Mouse (Mus musculus) c-Kit-negative CD71-positive TER-119-positive erythroid progenitor cells, embryonic 14.5 days (primary cell): ENCODE measurements at regions not wholly inside any gene's neighbourhood (a gene's known extent, or its start where the extent isn't known, plus 50 kb on each side); places are given as distances from the start of the nearest gene placed in this dataset.

Source experiments
- DNase-seq: peaks from one replicate; pipeline ENCODE4 v3.0.0-alpha.2; 2013; ENCODE audit warnings: low read depth, low spot score

DNA sequence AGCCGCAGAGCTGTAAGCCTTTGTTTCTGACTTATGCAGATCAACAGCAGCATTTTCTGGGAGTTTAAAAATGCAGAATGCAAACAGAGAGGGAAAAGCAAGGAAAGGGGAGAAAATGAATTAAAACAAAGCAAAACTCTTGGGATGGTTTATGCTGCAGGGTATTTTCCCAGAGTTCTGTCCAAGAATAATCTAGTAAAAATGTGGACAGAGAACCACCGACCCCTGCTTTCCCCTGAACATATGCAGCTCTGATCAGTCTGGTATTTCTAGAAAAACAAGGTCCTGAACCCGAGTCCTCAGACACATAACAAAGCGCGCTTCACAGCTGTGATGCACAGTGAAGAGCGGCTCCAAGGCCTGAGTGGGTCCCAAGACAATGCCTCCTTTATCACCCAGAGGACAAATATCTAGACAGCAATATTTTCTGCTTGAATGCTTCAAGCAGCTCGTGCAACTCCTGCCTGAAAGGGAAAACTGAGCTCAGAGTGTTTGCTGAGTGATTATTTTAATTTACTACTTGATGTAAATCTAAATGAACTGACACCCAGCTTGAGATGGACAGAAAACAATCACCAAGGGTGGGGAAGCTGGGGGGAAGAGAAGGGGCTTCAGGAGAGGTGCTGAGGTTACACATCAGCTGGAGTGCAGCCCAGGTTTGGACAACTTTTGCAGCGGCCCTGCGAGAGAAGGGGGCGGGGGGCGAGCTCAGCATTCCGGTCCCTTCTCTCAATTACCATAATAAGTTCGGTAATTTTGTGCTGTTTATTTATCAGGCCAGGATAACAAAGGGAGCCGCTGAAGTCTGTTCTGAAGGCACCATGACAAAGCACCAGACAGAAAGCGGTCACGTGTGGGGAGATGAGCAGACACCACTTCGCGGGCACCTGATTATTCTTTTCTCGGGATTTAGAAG lies 853.6 kb downstream of the 5730522E02Rik start:
- DNase-seq: no peak

DNA sequence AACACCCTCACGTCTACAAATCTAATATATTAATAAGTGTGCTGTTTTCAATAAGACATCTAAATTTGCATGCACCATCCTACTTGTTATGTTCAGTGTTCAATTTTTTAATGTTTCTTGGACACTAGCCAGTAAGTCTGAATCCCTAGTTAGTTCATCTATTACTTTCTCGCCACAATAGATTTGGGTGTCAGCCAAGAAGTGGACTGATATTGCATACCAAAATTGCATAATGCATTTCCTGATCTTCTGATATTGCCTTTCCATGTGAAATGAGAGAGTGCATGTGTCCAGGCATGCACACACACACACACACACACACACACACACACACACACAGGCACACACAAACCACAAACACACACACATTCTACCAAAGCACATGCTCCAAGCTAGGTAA lies 874.9 kb downstream of the 5730522E02Rik start:
- no peak for DNase-seq

DNA sequence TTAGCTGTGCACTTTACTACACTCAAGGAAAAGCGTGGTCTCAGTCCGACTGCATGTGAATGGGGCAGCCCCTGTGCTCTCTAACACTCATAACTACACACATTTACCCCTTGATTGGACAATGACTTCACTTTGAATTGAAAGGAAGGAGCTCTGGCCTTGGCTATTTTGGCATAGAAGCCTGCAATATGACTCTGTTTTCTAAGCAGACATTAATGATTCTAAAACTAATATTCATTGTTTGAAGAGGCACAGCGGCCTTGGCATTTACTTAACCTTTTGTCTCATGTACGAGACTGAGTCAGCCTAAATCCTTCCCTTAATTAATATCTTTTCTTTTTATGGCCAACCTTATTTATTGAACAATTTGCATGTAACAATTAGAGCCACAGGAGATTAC lies 879.9 kb downstream of the 5730522E02Rik start:
- no peak for DNase-seq

DNA sequence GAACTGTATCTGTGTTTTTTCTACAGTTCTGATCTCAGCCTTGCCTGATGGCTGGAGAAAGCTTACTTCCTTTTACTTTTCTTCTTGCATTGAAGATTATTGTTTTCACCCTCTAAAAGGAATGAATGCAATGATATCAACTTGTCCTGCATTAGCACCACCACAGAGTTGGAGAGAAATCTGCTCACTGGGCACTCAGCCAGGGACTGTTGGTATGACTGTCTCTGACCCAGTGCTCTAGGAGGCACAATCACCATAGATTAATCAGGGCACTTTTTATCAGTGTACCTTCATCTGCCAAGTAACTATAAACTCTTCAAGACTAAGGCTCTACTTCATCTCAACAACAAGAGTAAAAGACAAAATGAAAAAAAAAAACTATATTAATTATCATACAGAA lies 888.1 kb downstream of the 5730522E02Rik start:
- no peak for DNase-seq

DNA sequence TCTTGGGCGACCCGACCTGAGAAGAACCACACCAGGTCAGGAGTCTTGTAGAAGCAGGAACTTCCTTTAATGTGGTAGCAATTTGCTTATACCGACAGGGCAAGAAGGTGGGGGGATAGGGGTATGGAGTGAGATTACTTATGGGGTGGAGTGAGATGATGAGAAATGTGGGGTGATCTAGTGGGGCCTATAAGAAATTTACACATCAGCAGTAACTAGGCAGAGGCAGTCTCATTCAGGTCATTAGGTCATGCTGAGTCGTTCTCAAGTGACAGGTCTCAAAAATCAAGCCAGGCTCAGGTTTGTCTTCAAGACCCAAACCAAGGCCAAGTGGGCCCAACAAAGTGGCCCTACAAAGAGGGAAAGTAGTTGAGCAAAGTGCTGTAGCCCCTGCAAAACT lies 889.1 kb downstream of the 5730522E02Rik start:
- no peak for DNase-seq

DNA sequence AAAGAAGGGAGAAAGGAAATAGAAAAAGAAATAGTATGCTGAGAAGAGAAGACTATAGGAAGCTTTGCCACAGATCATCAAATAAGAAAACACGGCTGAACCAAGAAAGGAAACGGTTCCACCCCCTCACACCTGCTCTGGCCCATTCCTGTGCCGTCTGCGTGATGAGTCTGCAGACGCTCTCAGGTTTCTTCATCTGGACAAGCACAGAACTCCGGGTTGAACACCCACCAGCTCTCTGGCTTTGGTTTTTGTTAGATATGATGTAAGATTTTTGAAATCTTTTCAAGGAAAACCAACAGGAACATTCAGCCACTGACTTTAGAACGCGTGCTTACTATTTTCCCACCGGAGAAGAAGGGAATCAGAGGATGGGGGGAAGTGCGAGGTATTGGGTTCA lies 895.9 kb downstream of the 5730522E02Rik start:
- DNase-seq: no peak

DNA sequence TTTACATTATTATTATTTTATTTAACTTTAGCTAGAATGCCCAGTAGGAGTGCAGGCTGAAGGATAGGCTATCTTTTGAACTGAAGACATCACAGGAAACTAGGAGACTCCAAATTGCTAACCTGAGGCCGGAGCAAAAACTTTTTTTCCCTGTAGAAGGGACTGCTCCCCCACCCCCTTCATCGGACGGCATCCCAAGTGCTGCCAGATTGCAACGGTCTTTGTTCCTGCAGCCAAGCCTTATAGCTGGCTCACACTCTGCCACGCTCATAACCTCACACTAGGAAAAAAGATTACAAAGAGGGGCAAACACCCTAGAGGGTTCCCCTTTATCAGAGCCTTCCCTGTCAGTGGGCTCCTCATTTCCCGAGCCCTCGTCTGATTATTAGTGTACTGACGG lies 896.7 kb downstream of the 5730522E02Rik start:
- DNase-seq: no peak

DNA sequence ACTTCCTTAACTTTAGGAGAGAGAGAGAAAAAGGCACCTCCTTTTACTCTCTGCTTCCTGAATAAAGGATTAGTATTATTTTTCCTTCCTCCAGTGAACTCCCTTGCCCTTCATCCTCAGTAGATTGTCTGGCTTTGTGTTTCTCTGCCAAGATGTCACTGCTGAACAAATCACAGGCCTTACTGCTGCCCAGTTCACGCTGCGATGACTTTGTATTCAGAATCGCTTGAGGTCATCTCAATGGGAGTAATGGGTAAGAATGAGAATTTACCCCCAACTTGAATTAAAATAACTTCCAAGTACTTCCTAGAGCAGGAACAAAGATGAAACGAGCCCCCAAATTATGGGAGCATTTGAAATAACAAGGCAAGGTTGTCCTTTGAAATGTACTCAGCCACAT lies 897.3 kb downstream of the 5730522E02Rik start:
- no peak for DNase-seq

DNA sequence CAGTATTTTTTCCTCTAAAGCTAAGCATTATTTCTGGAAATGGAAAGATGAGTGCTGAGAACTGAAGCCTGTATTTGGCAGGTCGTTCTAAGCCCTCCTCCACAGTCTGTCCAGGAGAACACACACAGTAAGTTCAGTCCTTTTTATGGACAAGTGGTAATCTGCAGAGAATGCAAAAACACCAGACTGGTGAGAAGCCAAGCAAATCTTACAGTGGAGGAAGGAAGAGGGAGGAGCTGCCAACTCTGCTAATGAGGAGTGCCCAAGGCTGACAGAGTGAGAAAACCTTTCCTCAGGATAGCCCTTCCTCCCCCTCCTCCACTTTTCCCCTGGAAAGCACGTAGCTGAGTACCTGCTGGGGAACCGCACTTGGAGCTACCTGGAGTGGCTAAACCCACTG lies 899.8 kb downstream of the 5730522E02Rik start:
- no peak for DNase-seq

DNA sequence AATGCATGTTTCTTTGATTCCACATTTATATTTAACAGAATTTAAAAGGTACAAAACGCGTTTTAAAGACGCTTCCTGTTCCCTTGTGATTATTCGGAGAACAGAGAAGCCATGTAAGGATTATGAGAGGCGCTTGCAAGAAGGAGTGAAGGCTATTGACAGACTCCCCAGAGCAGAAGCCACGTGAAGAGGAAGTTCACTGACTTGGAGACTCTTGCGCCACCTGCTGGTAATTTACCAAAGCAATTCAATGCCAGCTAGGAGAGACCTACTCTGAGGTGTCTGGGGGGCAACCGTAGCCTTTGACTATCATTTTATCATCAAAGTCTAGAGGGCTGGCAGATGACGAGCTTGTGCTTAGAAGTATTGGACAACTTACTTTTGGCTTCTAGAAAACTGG lies 909.4 kb downstream of the 5730522E02Rik start:
- peak; percentile 1 for DNase-seq

DNA sequence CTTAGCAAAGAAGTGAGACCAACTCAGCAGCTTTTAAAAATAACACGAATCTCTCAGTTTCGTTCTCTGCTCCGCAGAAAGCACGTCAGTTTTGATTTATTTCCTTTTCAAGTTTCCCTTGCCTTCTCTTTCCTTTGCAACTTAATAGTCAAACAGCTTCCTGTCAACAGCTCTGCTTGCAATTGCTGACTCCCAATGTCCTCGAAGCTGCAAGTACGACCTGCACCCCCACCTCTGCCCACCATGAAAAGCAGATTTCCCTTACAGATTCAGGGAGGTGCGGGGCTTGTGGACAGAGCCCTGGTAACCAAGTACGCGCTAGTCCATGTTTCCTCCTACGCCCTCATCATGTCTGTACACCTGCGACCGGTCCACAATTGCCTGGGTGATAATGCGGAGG lies 922.2 kb downstream of the 5730522E02Rik start:
- DNase-seq: no peak

DNA sequence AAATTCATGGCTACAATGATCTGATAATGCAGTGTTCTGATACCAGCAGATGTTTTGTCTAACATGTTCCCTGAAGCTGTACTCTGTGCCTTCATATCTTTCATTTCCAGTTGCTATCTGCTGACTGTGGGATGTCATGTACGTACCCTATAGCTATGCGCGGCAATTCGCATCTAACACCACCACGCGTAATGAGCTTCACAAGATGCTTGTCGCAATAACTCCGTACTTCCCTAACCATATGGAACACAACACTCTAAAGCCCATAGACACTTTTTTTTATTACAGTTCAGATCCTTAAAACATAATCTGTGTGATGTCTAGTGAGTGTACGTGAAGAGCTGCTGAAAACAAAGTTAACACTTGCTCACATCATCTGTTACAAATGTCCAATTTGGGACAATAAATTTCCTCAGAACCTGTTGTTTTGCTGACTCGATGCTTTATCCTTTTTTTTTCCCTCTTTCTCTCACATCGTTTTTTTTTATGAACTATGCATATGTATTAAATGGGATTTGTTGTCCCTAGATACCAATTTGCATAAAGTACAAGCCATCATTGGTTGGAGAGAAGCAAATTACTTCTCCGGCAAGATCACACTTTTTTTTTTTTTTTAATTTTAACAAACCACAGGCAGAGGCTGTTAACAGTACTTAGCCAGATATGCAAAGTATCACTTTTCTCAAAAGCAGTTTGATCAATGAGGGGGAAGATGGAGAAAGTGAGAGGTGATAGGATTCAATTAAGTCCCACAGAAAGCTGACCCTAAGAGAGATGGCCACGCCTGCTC lies 922.9 kb downstream of the 5730522E02Rik start:
- DNase-seq: no peak

DNA sequence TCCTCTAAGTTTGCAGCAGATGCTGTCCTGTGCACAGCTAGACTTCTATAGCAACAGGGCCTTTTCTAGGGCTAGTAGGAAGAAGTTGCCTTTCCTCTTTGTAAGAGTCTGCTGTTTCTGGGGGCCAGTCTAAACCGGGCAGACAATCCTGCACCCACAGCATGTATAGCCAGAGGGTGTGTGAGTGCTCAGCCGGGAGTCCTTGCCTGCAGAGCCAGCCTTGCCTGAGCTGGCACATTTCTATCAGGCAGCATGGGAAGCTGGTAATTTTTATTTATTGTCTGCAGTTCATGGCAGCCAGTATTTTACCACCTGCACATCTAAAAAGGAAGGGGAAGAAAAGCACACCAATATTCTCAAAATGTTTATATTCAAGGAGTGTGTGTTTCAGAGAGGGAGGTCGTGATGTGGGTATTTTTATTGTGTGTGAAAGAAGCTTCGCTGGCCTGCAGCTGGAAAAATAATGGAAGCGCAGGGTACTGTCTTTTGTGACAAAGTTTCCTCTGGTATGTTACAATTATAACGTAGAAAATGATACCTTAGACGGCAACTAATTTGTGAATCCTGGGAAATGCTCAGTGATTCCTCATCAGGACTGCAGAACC lies 940.5 kb downstream of the 5730522E02Rik start:
- DNase-seq: no peak

DNA sequence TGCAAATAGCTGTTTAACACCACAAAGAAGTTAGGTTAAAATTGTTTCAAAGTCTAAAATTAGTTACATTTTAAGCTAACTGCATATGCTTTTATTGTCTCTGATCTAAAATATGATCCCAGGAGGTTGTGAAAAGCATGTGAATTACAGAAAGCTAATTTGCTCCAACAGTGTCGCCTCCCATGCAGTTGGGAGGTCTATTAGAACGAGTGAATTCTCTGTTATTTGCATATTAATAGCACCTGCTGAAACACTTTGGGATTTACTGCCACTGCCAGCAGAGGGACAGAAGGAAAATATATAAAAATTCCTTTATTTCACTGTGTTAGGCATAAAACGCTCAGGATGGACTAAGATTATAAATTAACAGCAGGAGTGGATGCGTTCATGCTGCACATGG lies 947.7 kb downstream of the 5730522E02Rik start:
- no peak for DNase-seq

DNA sequence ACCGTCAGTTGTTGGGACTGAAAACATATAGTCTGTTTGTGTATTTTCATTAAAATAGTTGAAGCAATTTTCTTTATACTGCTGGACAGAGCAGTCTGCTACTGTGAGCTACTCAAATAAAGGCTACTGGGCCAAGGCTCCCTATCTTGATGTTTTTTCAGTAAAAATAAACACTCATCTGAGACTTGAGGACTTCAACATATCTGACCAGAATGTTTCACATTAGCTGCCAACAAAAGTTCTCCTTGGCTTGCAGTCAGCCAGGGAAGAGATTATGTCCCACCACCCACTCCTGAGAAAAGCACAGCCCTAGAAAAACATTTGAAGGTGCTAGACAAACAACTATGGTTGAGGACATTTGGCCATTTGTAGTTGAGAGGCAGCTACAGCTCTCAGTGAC lies 950.9 kb downstream of the 5730522E02Rik start:
- no peak for DNase-seq

DNA sequence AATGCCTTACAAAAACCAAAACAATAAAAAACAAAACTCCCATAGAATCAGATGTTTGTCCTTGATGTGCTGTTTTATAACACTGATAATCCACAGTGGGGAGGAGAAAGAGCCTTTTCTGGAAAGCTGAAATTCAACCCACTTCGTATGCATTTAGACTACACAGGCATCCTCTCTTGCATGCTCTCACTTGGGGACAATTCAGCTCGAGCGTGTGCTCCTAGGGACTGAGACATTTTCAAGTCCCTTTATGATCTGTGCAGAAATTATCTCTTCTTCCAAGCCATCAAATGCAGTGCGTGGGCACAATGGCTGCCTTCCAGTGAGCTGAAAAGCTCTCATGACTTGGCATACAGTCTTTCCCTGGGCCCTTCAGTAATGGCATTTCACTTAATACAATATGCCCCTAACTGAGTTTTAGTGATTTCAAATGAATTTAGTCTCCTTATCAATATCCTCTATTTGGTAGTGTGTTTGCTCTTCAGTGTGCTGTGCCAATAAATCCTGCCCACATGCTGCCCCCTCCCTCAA lies 977.1 kb downstream of the 5730522E02Rik start:
- no peak for DNase-seq
